Mouse (Mus musculus) MEL (cell line): Measurements from ENCODE around the gene Nobox.

Experiments used
- CHD2 ChIP-seq: IDR thresholded peaks from 2 replicates; pipeline ENCODE4 v1.6.1; 2011; ENCODE audit warnings: low read length, improper control_type of control experiment
- CTCF ChIP-seq, 3 experiments: IDR thresholded peaks in 2 of 3; conservative IDR thresholded peaks in 1 of 3; 2 replicates each; pipeline ENCODE4 v1.5.1; 2011 to 2012; ENCODE audit warnings: low read length in 3 of 3, low read depth in 2 of 3, mild to moderate bottlenecking in 2 of 3, improper control_type of control experiment in 1 of 3, inconsistent platforms in 1 of 3, mixed read lengths in 1 of 3, moderate library complexity in 1 of 3; ENCODE audit not compliant: control insufficient read depth in 1 of 3, insufficient read depth in 1 of 3, poor library complexity in 1 of 3, severe bottlenecking in 1 of 3
- E2F4 ChIP-seq: IDR thresholded peaks from 2 replicates; pipeline ENCODE4 v1.6.1; 2011; ENCODE audit warnings: low read depth, low read length, improper control_type of control experiment, borderline replicate concordance
- ELF1 ChIP-seq: IDR thresholded peaks from 2 replicates; pipeline ENCODE4 v1.6.1; 2014; ENCODE audit warnings: low read depth, mild to moderate bottlenecking, inconsistent platforms, low read length, improper control_type of control experiment, moderate library complexity
- GATA1 ChIP-seq: IDR thresholded peaks from 2 replicates; pipeline ENCODE4 v1.6.1; 2011; ENCODE audit warnings: low read depth, low read length, improper control_type of control experiment
- JUND ChIP-seq: IDR thresholded peaks from 2 replicates; pipeline ENCODE4 v1.6.1; 2011; ENCODE audit warnings: low read depth, mild to moderate bottlenecking, improper control_type of control experiment, low read length
- MAFK ChIP-seq: IDR thresholded peaks from 2 replicates; pipeline ENCODE4 v1.6.1; 2011; ENCODE audit warnings: low read depth, mild to moderate bottlenecking, low read length, improper control_type of control experiment, borderline replicate concordance
- MAZ ChIP-seq: IDR thresholded peaks from 2 replicates; pipeline ENCODE4 v1.6.1; 2012; ENCODE audit warnings: low read depth, mild to moderate bottlenecking, inconsistent platforms, low read length, improper control_type of control experiment
- MEF2A ChIP-seq: IDR thresholded peaks from 2 replicates; pipeline ENCODE4 v1.6.1; 2014; ENCODE audit warnings: low read depth, mild to moderate bottlenecking, inconsistent platforms, low read length, improper control_type of control experiment; ENCODE audit not compliant: poor library complexity, insufficient replicate concordance, severe bottlenecking; ENCODE audit errors: extremely low read depth
- POLR2A ChIP-seq, 2 experiments: IDR thresholded peaks; 2 replicates each; pipeline ENCODE4 v1.6.1; 2011 to 2012; ENCODE audit warnings: low read length in 2 of 2, mild to moderate bottlenecking in 2 of 2, control low read depth in 1 of 2, improper control_type of control experiment in 1 of 2, low read depth in 1 of 2, moderate library complexity in 1 of 2; ENCODE audit not compliant: control insufficient read depth in 1 of 2, insufficient read depth in 1 of 2, poor library complexity in 1 of 2
- RCOR1 ChIP-seq: IDR thresholded peaks from 2 replicates; pipeline ENCODE4 v1.6.1; 2012; ENCODE audit warnings: low read depth, mild to moderate bottlenecking, inconsistent platforms, low read length, improper control_type of control experiment
- ZC3H11A ChIP-seq: IDR thresholded peaks from 2 replicates; pipeline ENCODE4 v1.6.1; 2012; ENCODE audit warnings: low read depth, mild to moderate bottlenecking, inconsistent platforms, low read length, improper control_type of control experiment
- ZKSCAN1 ChIP-seq: IDR thresholded peaks from 2 replicates; pipeline ENCODE4 v1.6.1; 2012; ENCODE audit warnings: low read depth, mild to moderate bottlenecking, inconsistent platforms, low read length, improper control_type of control experiment, moderate library complexity
- ZMIZ1 ChIP-seq: IDR thresholded peaks from 2 replicates; pipeline ENCODE4 v1.6.1; 2012; ENCODE audit warnings: low read depth, mild to moderate bottlenecking, inconsistent platforms, low read length, improper control_type of control experiment, moderate library complexity

- TF ChIP-seq CTCF (IDR thresholded peaks at IDR 0.05 in 2 of 3, conservative IDR thresholded peaks at IDR 0.05 in 1 of 3; ENCODE audit: control insufficient read depth in 1 of 3, insufficient read depth in 1 of 3, low read depth in 2 of 3, low read length in 3 of 3, poor library complexity in 1 of 3, severe bottlenecking in 1 of 3) (peak in 2 of 3 experiments; percentile 15 to 49; a peak in 3 of 6 replicates), ZC3H11A (peak; percentile 18; the same call in 1 of the 2 replicates), E2F4 (no peak), ZKSCAN1 (no peak), POLR2A (IDR thresholded peaks at IDR 0.05; ENCODE audit: control insufficient read depth in 1 of 2, insufficient read depth in 1 of 2, low read depth in 1 of 2, low read length in 2 of 2, poor library complexity in 1 of 2) (no peak), MEF2A (no peak), MAFK (no peak), MAZ (no peak), CHD2 (no peak), GATA1 (no peak), RCOR1 (no peak), JUND (no peak), ZMIZ1 (no peak), ELF1 (no peak)
Observed at GRCm38 (mm10) chr6:43254193-43254926, 55.0 kb downstream of the Nobox start.
